Mouse (Mus musculus) kidney, embryonic 16.5 days (tissue): ENCODE results near the gene Ggt1. TPM values are rescaled to one million over a fixed set of nuclear protein-coding genes. Genes with fewer than 3 reads are reported as not detected.
"Not testable (repeated sequence)": the region's sequence is repeated elsewhere in the genome, so short reads cannot be mapped to it uniquely, and the experiment has no call there.

ENCODE experiments used
- ATAC-seq: fragments of 200-750 bp; cut with Nextera tagmentation; 2 replicates; pipeline ENCODE4 v1.8.0; 2017; ENCODE audit warnings: moderate TSS enrichment; ENCODE audit not compliant: low FRiP score, low TSS enrichment
- H3K27ac ChIP-seq: fragments of 300-500 bp; sonication (generic); 2 replicates; pipeline ENCODE4 v1.5.1; 2014; ENCODE audit warnings: low read length
- H3K27me3 ChIP-seq: fragments of 300-500 bp; sonication (generic); 2 replicates; pipeline ENCODE4 v1.6.1; 2014; ENCODE audit warnings: low read length, control low read depth, mixed read lengths; ENCODE audit not compliant: insufficient read depth
- H3K36me3 ChIP-seq: fragments of 300-500 bp; sonication (generic); 2 replicates; pipeline ENCODE4 v1.6.1; 2014; ENCODE audit warnings: low read length, control low read depth, mixed read lengths; ENCODE audit not compliant: insufficient read depth
- H3K4me1 ChIP-seq: fragments of 300-500 bp; sonication (generic); 2 replicates; pipeline ENCODE4 v1.6.1; 2014; ENCODE audit warnings: low read length, control low read depth, mixed read lengths; ENCODE audit not compliant: insufficient read depth
- H3K4me2 ChIP-seq: fragments of 300-500 bp; sonication (generic); replicated peaks from 2 replicates; pipeline ENCODE4 v1.6.1; 2014; ENCODE audit warnings: low read depth, low read length
- H3K4me3 ChIP-seq: fragments of 300-500 bp; sonication (generic); 2 replicates; pipeline ENCODE4 v1.5.1; 2014; ENCODE audit warnings: mild to moderate bottlenecking, low read length
- H3K9ac ChIP-seq: fragments of 300-500 bp; sonication (generic); replicated peaks from 2 replicates; pipeline ENCODE4 v1.6.1; 2014; ENCODE audit warnings: low read length
- H3K9me3 ChIP-seq: fragments of 300-500 bp; sonication (generic); 2 replicates; pipeline ENCODE4 v1.6.1; 2016; ENCODE audit warnings: low read length, control low read depth
- WGBS: fragments of 180-500 bp; shearing (Covaris S2); extraction: QIAGEN DNeasy Blood & Tissue Kit; methylation state at CpG from one replicate; pipeline ENCODE4 v1.1.7; 2014; 5-methylcytosine and 5-hydroxymethylcytosine counted together
- polyA plus RNA-seq: library from polyadenylated mRNA; unstranded; fragments of >200 nt; fragmentation: Nextera tagmentation; extraction: Ambion mirVana; gene quantifications from 2 replicates; pipeline ENCODE4 v1.2.1, GENCODE M21; 2015

The Ggt1 gene
- polyA plus RNA-seq, 1 experiment from 2014 or later: 292 TPM

DNA sequence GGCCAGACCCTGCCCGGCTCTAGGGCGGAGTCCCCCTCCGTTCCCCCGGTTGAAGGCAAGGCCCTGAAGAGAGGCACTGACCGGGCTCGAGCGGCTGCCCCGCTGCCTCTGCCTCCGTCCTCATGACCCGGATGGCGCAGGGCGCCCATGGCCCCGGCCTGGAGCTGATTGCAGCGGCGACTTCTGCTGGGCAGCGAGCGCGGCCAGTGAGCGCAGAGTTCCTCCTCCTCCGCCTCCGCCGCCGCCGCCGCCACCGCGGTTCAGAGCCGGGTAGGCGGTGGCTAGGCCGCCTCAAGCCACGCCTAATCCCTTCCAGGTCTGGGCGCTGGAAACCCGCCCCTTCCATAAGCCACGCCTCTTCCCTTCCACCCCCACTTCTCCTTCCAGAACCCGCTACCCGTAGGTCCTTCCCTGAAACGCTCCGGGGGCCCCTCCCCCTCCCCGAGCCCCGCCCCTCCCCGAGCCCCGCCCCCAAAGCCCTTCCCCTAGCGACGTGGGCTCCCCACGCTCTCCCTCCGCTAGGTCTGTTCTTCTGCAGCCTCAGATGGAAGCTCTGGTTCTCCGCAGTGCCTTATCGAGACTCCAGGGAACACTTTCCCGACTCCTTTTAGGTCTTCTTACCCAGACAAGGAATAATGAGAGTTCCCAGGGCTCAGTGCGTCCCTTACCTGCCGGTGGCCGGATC is 44.2 kb upstream of the Ggt1 start, which contains the start of gene Snrpd3:
Gene Snrpd3 (plus strand): TSS at position 479 of the 685 bp plus-strand sequence.
- Histone ChIP-seq H3K27ac (peak within 1 kb of the TSS; percentile 97), H3K9ac (peak within 1 kb of the TSS; percentile 88), H3K4me3 (peak within 1 kb of the TSS; percentile 85), H3K36me3 (peaks cover 28% of the 10 kb centered on the region), H3K4me1 (peaks cover 23% of the 10 kb centered on the region), H3K27me3 (no peaks in the 10 kb centered on the region), H3K4me2 (peak within 1 kb of the TSS; percentile 91), H3K9me3 (no peaks in the 10 kb centered on the region)
- peak; percentile 94 for ATAC-seq
- WGBS: 0% methylated on average over 47 of the region's 52 CpGs

DNA sequence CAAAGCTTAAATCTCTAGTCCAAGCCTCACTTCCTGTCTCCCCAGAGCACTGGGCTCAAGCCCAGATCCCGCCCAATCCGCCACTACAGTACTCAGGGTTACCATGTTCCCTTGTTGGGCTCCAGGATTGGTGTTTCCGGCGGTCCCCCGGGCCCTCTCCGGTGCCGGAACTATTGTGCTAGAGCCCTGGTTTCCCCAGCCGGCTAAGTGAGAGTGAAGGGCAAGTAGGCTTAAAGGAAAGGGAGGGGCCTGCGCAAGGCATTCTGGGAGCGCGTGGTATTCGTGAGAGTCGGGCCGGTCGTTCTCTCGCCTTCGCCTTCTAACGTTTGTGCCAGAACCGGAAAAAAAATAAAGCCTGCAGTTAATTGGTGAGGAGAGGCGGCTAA is 43.7 kb upstream of the Ggt1 start, which contains the start of gene Gucd1:
Gene Gucd1 (minus strand): TSS at position 215 of the 386 bp plus-strand sequence.
- Histone ChIP-seq H3K9ac (peak within 1 kb of the TSS; percentile 88), H3K36me3 (peaks cover 28% of the 10 kb centered on the region), H3K4me1 (peaks cover 23% of the 10 kb centered on the region), H3K4me2 (peak within 1 kb of the TSS; percentile 91), H3K27ac (peak within 1 kb of the TSS; percentile 97), H3K4me3 (peak within 1 kb of the TSS; percentile 85), H3K27me3 (no peaks in the 10 kb centered on the region), H3K9me3 (no peaks in the 10 kb centered on the region)
- peak; percentile 91 for ATAC-seq
- WGBS: under 1% methylated on average over 20 of the region's 20 CpGs

DNA sequence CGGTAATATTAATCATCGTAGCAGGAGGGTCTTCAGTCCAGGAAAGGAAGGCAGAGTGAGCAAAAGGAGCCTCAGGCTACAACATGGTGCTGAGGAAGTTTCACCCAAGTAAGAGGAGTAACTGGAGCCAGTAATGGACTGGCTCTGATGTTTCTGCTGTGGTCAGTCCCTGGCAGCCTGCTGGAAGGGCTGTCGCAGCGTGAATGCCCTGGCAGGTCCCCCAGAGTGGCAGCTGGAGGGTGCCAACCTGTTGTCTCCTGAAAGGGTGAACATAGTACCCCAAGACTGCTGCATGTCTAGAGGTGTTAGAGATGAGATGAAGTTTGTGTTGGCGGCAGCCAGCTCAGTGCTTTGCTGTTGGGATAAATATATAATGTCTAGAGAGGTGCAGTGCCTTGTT is 40.8 kb upstream of the Ggt1 start:
- 96% methylated on average over 5 of the region's 5 CpGs for WGBS

DNA sequence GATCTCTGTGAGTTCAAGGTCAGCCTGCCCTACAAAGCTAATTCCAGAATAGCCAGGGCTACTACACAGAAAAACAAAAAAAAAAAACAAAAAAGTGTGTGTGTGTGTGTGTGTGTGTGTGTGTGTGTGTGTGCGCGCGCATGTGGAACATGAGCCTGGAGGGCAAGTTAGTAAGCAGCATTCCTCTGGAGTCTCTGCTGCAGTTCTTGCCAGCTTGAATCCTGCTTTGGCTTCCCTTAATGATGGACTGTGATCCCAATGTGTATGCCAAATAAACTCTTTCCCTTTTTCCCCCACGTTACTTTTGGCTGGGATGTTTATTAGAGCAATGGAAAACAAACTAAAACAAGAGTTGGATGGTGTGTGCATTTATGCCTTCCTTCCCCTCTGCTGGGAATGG is 39.8 kb upstream of the Ggt1 start:
- no peaks in the 10 kb centered on the region for H3K27me3 ChIP-seq
- H3K9me3 ChIP-seq: no peaks in the 10 kb centered on the region
- no peak for ATAC-seq
- no peak overlapping the region for H3K4me2 ChIP-seq
- H3K36me3 ChIP-seq: peaks cover 51% of the 10 kb centered on the region
- WGBS: 91% methylated on average over 4 of the region's 4 CpGs
- H3K9ac ChIP-seq: no peak overlapping the region
- H3K27ac ChIP-seq: no peak overlapping the region
- H3K4me1 ChIP-seq: peaks cover 15% of the 10 kb centered on the region
- H3K4me3 ChIP-seq: no peak overlapping the region

More for the DNA sequence above, 40.8 kb upstream of the Ggt1 start:
- no peak for ATAC-seq
- Histone ChIP-seq H3K4me3 (no peak overlapping the region), H3K27ac (no peak overlapping the region), H3K9ac (no peak overlapping the region), H3K36me3 (peaks cover 45% of the 10 kb centered on the region), H3K27me3 (no peaks in the 10 kb centered on the region), H3K9me3 (no peaks in the 10 kb centered on the region), H3K4me1 (peaks cover 23% of the 10 kb centered on the region), H3K4me2 (no peak overlapping the region)

DNA sequence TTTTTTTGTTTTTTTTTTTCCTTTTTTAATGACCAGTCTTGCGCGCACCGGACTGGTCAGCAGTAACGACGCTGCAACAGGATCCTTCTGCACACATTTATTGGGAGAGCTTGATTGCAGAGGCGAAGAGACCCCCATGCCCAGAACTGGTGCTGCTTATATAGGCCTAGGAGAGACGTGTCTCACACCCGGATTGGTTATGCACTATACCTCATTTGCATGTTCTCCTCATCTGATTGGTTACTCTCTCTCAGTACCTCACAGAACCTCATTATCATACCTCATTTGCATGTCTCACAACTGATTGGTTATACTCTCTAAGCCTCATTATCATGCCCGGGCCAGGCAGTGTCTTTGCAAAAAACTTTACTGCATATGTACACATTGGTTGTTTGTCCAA is 36.0 kb upstream of the Ggt1 start:
- not testable (repeated sequence) for H3K4me3 ChIP-seq, H3K4me1 ChIP-seq, H3K9me3 ChIP-seq, H3K27me3 ChIP-seq, H3K9ac ChIP-seq, ATAC-seq, H3K27ac ChIP-seq, H3K4me2 ChIP-seq
- peaks cover 39% of the 10 kb centered on the region for H3K36me3 ChIP-seq
- 94% methylated on average over 9 of the region's 9 CpGs for WGBS

DNA sequence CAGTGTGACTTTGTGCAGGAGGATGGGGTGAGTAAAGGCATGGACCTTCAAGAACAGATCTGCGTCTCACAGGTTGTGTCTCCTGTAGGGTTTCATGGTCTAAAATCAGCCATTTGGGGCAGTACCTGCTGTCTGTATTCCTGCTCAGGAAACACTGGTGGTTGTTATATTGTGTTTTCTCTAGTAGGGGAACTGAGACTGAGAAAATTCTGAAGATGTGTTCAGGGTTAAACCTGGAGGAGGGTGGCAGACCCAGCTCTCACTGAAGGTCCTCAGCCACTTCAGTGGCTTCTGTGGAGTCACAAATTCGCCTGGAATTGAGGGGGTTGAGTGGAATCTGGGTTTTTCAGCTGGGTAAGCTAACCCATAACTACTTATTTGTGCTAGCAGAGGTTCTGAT is 31.1 kb upstream of the Ggt1 start:
- 84% methylated on average over 2 of the region's 2 CpGs for WGBS
- Histone ChIP-seq H3K4me2 (no peak overlapping the region), H3K9me3 (no peaks in the 10 kb centered on the region), H3K9ac (no peak overlapping the region), H3K27ac (no peak overlapping the region), H3K36me3 (peaks cover 36% of the 10 kb centered on the region), H3K4me1 (no peaks in the 10 kb centered on the region), H3K4me3 (no peak overlapping the region), H3K27me3 (no peaks in the 10 kb centered on the region)
- no peak for ATAC-seq

DNA sequence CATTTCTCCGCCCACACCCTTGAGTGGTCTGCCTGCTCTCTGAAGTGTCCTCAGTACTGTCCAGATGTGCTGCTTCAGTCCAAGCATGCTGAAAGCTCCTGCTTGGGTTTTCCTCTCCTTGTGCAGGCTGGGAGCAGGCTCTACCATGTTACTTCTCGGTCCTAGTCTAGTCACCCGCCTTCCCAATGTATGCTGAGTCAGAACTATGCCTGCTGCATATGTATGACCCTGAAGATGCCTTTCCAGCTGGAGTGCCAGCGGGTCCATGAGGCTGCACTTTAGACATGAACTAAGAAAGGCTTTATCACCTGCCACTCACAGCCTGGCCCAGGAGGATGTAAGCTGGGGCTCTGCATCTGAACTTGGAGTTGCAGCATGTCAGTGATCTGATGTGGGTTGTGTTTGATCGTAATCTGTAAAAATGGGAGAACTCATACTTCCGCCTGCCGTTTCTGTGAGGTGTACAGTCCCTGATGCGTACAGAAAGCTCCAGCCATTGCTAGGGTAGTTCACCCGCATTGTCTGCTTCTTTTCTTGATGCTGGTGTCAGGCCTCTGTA is 29.8 kb upstream of the Ggt1 start:
- Histone ChIP-seq H3K9ac (no peak overlapping the region), H3K9me3 (no peaks in the 10 kb centered on the region), H3K4me1 (no peaks in the 10 kb centered on the region), H3K27me3 (no peaks in the 10 kb centered on the region), H3K27ac (no peak overlapping the region), H3K4me3 (no peak overlapping the region), H3K4me2 (no peak overlapping the region), H3K36me3 (peaks cover 42% of the 10 kb centered on the region)
- 84% methylated on average over 9 of the region's 9 CpGs for WGBS
- no peak for ATAC-seq

DNA sequence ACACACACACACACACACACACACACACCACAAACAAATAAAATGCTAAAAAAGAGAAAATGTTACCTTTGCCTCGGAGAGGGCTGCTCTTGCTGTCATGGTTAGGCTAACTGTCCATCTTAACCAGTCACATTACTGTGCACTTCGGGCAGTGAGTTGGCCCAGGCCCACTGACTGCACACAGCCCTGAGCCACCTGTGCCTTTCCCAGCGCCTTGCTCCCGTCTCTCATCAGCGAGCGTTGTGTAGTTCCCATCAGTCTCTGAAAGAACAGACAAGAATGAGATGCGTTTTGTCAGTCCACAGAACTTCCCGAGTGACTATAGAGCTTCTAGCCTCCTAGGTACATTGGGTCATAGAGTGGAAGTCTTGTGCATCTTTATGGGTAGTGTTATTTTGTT is 27.2 kb upstream of the Ggt1 start:
- Histone ChIP-seq H3K4me3 (no peak overlapping the region), H3K9ac (no peak overlapping the region), H3K27ac (no peak overlapping the region), H3K4me1 (no peaks in the 10 kb centered on the region), H3K9me3 (0 out of 2 replicates have a peak, but pooled peaks cover 3% of the 10 kb centered on the region), H3K36me3 (peaks cover 42% of the 10 kb centered on the region), H3K4me2 (no peak overlapping the region), H3K27me3 (no peaks in the 10 kb centered on the region)
- 93% methylated on average over 8 of the region's 8 CpGs for WGBS
- ATAC-seq: no peak

DNA sequence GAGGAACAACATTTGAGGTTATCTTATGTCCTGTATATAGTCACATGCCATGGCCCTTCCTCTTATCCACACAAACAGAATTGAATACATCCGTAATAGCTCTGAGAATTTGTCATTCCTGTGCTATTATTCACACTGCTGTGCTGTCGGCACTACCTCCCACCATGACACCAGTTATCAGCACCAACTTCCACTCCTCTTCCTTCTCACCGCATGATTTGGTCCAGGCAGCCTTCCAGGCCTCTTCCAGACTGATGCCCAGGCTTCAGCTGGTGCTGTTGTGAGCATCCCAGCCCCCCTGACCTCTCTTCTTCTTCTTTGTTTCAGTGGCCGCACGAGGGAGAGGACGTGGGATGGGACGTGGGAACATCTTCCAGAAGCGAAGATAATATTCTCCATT is 26.5 kb upstream of the Ggt1 start:
- 0 out of 2 replicates have a peak, but pooled peaks cover 3% of the 10 kb centered on the region for H3K9me3 ChIP-seq
- no peak overlapping the region for H3K4me2 ChIP-seq
- no peaks in the 10 kb centered on the region for H3K4me1 ChIP-seq
- H3K36me3 ChIP-seq: peaks cover 42% of the 10 kb centered on the region
- no peak overlapping the region for H3K27ac ChIP-seq
- 89% methylated on average over 8 of the region's 8 CpGs for WGBS
- no peak overlapping the region for H3K9ac ChIP-seq
- H3K4me3 ChIP-seq: no peak overlapping the region
- no peak for ATAC-seq
- no peaks in the 10 kb centered on the region for H3K27me3 ChIP-seq

DNA sequence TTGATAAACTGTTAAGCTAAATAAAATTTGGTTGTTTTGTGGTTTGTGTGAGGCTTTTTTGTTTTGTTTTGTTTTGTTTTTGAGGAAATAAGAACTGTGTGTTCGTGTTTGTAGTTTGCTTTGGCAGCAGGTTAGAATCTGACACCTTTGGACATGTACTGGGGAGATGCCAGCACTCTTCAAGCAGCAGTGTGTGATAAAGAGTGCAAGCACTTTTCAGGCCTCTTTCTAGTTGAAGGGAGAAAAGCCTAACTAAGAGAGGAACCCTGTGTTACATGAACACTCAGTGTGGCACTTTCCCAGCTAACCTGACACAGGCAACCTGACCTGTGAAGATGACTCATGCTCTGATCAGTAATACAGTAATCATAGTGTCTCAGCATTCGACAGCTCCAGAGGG is 26.0 kb upstream of the Ggt1 start:
- H3K4me2 ChIP-seq: no peak overlapping the region
- H3K36me3 ChIP-seq: peaks cover 42% of the 10 kb centered on the region
- no peak overlapping the region for H3K4me3 ChIP-seq
- H3K27ac ChIP-seq: no peak overlapping the region
- no peak overlapping the region for H3K9ac ChIP-seq
- H3K27me3 ChIP-seq: no peaks in the 10 kb centered on the region
- H3K9me3 ChIP-seq: 0 out of 2 replicates have a peak, but pooled peaks cover 3% of the 10 kb centered on the region
- no peaks in the 10 kb centered on the region for H3K4me1 ChIP-seq
- 84% methylated on average over 2 of the region's 2 CpGs for WGBS
- ATAC-seq: no peak
